Mouse (Mus musculus): ENCODE results near the gene Ppp1r3f. TPM values are rescaled to one million over a fixed set of nuclear protein-coding genes. Genes with fewer than 3 reads are reported as not detected.

Gene Ppp1r3f
- total RNA-seq, 2 experiments from 2014 or later: 2.2 to 2.5 TPM

- intact Hi-C loops (cut with DNase I): no loop called here
- DNase-seq (ENCODE audit: low spot score): no peak
Observed at GRCm38 (mm10) chrX:7567491-7567890, 6.6 kb downstream of the Ppp1r3f start.

- intact Hi-C loops (cut with DNase I): no loop called here
Observed at GRCm38 (mm10) chrX:7566352-7566751, 7.7 kb downstream of the Ppp1r3f start.

GRCm38 (mm10) chrX:7563076-7563475 is 11.0 kb downstream of the Ppp1r3f start:
- DNase-seq (ENCODE audit: low spot score): no peak
- intact Hi-C loops (cut with DNase I): no loop called here

More at GRCm38 (mm10) chrX:7566352-7566751, 7.7 kb downstream of the Ppp1r3f start:
- DNase-seq (ENCODE audit: low spot score): no peak

GRCm38 (mm10) chrX:7553474-7553873 is 20.6 kb downstream of the Ppp1r3f start:
- intact Hi-C loops (cut with DNase I): no loop called here
- no peak for DNase-seq (ENCODE audit: low spot score)

- intact Hi-C loops (cut with DNase I): no loop called here
- no peak for DNase-seq (ENCODE audit: low spot score)
Observed at GRCm38 (mm10) chrX:7524961-7525360, 49.1 kb downstream of the Ppp1r3f start.

Other genes with a start within 250 kb of the Ppp1r3f start
- gene Usp27x, start 198.5 kb downstream of the Ppp1r3f start, total RNA-seq (2021): under 1 TPM; 0.56 to 0.83 TPM
- not detected for gene Foxp3, start 639 bp downstream of the Ppp1r3f start, total RNA-seq (2021)
- 10 to 100 TPM; 11.6 to 11.9 TPM for gene Ccdc22, start 31.2 kb upstream of the Ppp1r3f start, total RNA-seq (2021)
- not detected for gene Cacna1f, start 32.8 kb upstream of the Ppp1r3f start, total RNA-seq (2021)
- gene Syp, start 64.2 kb upstream of the Ppp1r3f start, total RNA-seq (2021): 1 to 10 TPM; 1.7 to 2.4 TPM
- gene Prickle3, start 83.0 kb upstream of the Ppp1r3f start, total RNA-seq (2021): 10 to 100 TPM; 16.5 to 19.9 TPM
- 10 to 100 TPM; 41.6 to 54.1 TPM for gene Plp2, start 97.1 kb upstream of the Ppp1r3f start, total RNA-seq (2021)
- gene Magix, start 107.0 kb upstream of the Ppp1r3f start, total RNA-seq (2021): 10 to 100 TPM; 24.1 to 26.0 TPM
- gene Gpkow, start 122.8 kb upstream of the Ppp1r3f start, total RNA-seq (2021): 10 to 100 TPM; 19.5 to 21.3 TPM
- gene Wdr45, start 140.1 kb upstream of the Ppp1r3f start, total RNA-seq (2021): 10 to 100 TPM; 34.4 to 44.8 TPM
- gene Gm45208, start 148.0 kb upstream of the Ppp1r3f start, total RNA-seq (2021): under 1 TPM in 1 of 2 experiments, not detected in 1; 0.42 TPM
- 1 to 10 TPM; 6.5 to 6.9 TPM for gene Praf2, start 154.2 kb upstream of the Ppp1r3f start, total RNA-seq (2021)
- gene Ccdc120, start 176.6 kb upstream of the Ppp1r3f start, total RNA-seq (2021): 1 to 10 TPM in 1 of 2 experiments, under 1 TPM in 1; 0.91 to 2.0 TPM
- gene Tfe3, start 188.3 kb upstream of the Ppp1r3f start, total RNA-seq (2021): 10 to 100 TPM; 15.0 to 16.8 TPM
- 10 to 100 TPM; 24.7 to 26.9 TPM for gene Gripap1, start 215.5 kb upstream of the Ppp1r3f start, total RNA-seq (2021)
- gene Kcnd1, start 248.0 kb upstream of the Ppp1r3f start, total RNA-seq (2021): under 1 TPM; 0.22 to 0.23 TPM